Mouse (Mus musculus) gastrocnemius, adult 8-10 months (tissue): ENCODE measurements at regions not wholly inside any gene's neighbourhood (a gene's known extent, or its start where the extent isn't known, plus 50 kb on each side); places are given as distances from the start of the nearest gene placed in this dataset.

ENCODE experiments used
- DNase-seq, 2 experiments: peaks; one replicate each; pipeline ENCODE4 v3.0.0; 2022; ENCODE audit warnings: low spot score in 2 of 2

- no peak for DNase-seq
These were observed 292.0 kb upstream of the Pitrm1 start for GRCm38 (mm10) chr13:6255728-6256496.

GRCm38 (mm10) chr13:6258456-6258855 lies 289.5 kb upstream of the Pitrm1 start:
- no peak for DNase-seq

- no peak for DNase-seq
These were observed 287.6 kb upstream of the Pitrm1 start for GRCm38 (mm10) chr13:6260321-6260865.

DNA sequence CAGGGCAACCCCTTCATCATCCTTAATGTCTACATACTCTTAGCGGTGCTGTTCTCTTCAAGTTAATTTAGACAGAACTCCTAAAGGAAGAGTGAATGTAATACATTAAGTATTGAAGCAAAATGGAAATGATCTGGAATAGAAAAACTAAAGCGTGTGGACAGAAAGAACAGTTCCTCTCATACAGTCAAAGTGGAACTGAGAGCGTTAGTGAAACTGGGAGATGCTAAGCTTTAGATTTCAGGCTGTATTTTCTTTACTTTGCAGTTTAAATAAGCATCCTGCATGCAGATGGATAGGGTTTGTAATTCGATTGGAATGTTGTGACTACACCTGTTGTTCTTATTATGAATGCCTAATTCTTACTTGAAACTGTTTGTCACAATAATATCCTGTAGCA lies 286.5 kb upstream of the Pitrm1 start:
- DNase-seq, result no peak

- no peak for DNase-seq
These were observed 277.4 kb upstream of the Pitrm1 start for GRCm38 (mm10) chr13:6270546-6270945.

DNA sequence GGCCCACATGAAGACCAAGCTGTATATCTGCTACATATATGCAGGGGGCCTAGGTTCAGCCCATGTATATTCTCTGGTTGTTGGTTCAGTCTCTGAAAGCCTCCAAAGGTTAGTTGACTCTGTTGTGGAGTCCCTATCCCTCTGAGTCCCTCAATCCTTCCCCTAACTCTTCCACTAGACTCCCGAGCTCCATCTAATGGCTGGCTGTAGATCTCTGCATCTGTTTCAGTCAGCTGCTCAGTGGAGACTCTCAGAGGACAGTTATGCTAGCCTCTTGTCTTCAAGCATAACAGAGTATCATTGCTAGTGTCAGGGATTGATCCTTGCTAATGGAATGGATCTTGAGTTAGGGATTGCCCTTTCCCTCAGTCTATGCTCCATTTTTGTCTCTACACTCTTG lies 275.0 kb upstream of the Pitrm1 start:
- no peak for DNase-seq

- no peak for DNase-seq
These were observed 267.9 kb upstream of the Pitrm1 start for GRCm38 (mm10) chr13:6280073-6280472.

DNA sequence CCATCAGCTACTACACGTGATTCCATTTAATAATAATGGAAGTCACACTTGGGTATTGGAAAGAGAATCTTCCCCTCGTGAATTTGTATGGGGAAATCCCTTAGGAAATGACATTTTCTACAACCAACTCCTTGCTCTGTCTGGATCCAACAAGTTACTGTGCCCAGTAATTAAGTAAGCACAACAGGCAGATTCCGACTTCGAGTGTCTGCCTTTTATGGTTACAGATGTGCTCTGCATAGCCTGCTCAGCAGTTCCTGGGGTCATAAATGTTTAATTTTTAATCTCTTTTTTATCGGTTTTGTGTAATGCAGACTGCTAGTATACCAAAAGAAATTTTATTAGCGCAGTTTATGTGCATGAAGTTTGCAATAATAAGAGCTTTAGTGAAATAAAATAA lies 259.8 kb upstream of the Pitrm1 start:
- no peak for DNase-seq

DNA sequence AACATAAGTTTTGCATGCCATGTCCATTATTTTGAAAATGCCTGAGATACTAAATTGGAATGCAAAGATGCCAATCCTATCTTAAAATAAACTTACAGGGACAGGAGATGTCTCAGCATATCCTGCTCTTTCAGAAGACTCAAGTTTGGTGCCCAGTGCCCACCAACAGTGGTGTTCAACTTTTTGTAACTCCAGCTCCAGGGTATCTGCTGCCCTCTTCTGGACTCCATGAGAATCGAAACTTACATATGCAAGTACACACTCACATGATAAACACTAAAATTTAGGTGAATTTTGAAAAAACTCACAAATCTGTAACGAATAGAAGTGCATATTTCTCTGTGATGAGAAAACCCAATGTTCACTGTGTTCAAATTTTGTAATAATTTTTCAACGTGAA lies 255.9 kb upstream of the Pitrm1 start:
- DNase-seq, result no peak

GRCm38 (mm10) chr13:6305718-6306117 lies 242.2 kb upstream of the Pitrm1 start:
- DNase-seq, result no peak

- no peak for DNase-seq
These were observed 241.3 kb upstream of the Pitrm1 start for GRCm38 (mm10) chr13:6306616-6306988.

GRCm38 (mm10) chr13:6306989-6307917 lies 240.7 kb upstream of the Pitrm1 start:
- DNase-seq, result no peak

DNA sequence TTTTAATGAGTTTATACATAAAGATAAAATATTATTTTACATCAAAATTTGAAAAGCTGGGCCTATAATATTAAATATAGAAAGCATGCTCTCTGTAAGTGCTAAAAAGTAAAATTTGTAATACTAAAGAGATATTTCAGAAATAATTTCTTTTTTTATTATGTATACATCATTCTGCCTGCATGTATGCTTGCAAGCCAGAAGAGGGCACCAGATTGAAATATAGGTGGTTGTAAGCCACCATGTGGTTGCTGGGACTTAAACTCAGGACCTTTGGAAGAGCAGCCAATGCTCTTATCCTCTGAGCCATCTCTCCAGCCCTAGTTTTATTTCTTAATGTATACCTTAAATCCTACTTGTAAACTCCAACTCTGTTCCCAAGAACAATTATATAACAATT lies 231.7 kb upstream of the Pitrm1 start:
- DNase-seq, result no peak

DNA sequence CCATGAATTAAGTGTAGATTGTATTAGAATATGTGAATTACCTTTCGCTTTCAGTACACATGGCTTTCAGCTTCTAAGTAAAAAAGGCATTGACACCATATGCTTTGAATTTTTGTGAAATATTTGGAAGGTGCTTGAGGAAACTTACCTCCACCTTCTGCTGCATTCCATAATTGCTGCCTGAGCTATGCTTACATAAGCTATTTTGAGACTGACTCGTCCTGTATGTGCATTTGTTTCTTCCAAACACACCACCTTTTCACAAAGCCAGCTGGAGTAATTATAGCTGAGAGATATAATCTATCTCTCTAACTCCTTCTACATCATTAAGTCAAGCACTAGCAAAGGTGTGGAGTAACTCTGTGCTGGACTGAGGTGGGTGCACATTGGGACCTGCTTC lies 224.0 kb upstream of the Pitrm1 start:
- DNase-seq, result no peak

GRCm38 (mm10) chr13:6330320-6330950 lies 217.5 kb upstream of the Pitrm1 start:
- no peak for DNase-seq

DNA sequence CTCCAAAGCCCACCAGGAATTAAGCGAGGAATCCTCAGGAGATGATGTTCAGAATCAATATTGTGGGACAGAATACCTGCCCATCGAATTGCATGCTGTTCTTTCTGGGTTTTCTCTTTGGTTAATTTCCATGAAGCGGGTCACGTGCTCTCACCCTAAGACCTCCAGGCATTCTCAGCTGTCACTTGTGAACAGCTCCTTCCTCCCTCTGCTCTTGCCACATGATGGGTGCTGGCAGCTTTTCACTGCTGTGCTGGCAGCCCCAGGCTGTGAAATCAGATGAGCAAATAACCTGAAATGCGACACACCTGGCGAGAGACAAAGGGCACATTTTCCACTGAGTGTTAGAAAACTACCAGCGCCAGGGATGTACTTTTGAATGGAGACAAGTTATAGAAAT lies 207.8 kb upstream of the Pitrm1 start:
- DNase-seq, result no peak

DNA sequence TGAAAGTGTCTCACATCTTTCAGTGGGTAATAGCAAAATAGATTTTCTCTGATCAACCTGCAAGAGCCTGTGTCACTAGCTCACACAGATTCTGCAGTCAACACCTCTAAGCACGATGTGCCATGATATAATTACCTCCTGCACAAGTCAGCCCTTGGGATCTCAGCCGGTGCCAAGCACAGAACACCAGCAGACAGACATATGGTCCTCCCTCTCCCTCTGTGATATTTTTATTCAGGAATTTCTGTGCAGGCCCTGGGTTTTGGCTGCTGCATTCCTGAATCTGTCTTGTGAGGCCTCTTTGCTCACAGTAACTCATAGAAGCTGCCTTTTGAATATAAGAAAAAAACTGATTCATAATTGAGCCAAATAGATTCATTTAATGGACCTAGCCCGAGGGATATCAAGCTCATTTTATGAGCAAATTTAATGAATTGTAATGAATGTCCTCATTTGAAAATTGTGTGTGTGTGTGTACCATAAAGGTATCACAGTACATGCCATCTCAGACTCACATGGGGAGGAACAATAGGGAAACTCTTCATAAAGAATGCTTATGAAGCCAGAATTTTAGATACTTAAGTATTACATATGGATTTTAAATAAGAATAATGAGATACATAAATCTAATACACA lies 206.7 kb upstream of the Pitrm1 start:
- DNase-seq, result no peak

DNA sequence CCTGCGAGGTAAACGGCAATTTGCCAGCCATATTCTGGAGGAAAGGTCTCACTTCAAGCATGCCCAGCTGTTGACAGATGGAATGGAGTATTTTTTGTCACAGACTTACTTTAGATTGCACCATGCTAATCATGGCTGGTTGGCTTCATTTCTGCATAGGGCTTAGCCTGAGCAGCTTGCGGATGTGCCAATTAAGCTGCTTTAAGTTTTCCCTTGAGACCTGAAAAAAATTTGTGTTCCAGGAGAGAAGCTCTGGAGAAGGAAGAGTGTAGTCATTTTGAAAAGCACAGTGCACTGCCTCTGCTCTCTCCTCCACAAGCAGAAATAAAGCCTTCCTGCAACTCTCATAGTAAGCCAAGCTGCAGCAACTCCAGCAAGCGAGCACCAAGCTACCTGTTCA lies 182.8 kb upstream of the Pitrm1 start:
- no peak for DNase-seq

GRCm38 (mm10) chr13:6367661-6368060 lies 180.3 kb upstream of the Pitrm1 start:
- DNase-seq, result no peak

DNA sequence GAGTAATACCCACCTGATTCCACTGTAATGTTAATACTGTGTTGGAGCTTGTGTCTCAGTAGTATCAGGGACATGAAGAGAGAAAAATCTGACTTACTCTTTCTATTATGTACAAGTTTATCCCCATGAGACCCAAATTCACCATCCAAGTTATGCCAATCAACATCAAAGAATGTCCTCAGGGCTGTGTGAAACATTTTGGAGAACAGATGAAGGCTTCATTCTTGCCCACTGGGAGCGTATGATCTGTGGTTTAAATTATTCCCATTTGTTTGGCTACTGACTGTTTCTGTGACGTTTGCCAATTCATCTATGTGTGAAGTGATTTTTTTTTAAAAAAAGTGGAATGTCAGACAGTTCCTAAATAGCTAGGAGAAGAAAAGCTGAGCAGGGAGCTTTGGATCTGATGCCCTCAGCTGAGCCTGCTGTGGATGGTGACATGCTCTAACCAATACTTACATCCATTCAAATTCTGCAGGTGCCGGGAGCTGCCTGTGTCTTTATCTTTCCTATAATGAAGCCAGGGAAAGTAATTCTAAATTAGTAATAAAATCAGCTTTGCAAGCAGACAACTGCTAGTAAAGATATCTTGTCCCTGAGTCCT lies 173.3 kb upstream of the Pitrm1 start:
- no peak for DNase-seq

DNA sequence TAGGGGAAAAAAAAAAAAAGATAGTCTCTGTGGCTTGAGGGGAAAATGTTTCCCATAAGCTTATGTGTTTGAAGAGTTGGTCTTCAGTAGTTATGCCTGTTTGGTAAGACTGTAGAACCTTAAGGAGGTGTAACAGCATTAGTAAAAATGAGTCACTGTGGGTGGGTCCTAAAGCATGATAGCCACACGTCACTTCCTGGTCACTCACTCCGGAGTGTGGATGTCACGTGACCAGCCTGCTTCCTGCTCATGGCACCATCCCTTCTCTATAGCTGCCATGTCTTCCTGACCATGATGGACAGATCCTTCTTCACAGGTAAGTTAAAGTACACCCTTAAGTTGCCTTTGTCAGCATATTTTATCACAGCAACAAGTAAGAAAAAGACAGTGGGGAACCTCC lies 170.0 kb upstream of the Pitrm1 start:
- no peak for DNase-seq
